Mouse (Mus musculus) ES-E14 (cell line): ENCODE measurements around the gene Psmb3. TPM values are rescaled to one million over a fixed set of nuclear protein-coding genes. Genes with fewer than 3 reads are reported as not detected.
A peak's percentile ranks its signal among the peaks of the same experiment; 100 is the strongest.

Experiments
- DNase-seq: peaks from one replicate; pipeline ENCODE4 v3.0.0-alpha.2; 2013; ENCODE audit warnings: low read depth, low spot score
- H3K27ac ChIP-seq: 2 replicates; pipeline ENCODE4 v1.5.1; 2012; ENCODE audit warnings: low read depth, mild to moderate bottlenecking, low read length, moderate library complexity, mixed read lengths; ENCODE audit not compliant: poor library complexity, insufficient read depth, severe bottlenecking
- H3K36me3 ChIP-seq: 2 replicates; pipeline ENCODE4 v1.6.1; 2012; ENCODE audit warnings: mild to moderate bottlenecking, low read length, moderate library complexity, mixed read lengths; ENCODE audit not compliant: control insufficient read depth, poor library complexity, insufficient read depth, severe bottlenecking
- H3K4me1 ChIP-seq, 2 experiments: fragments of 150-350 bp in 1 of 2; sonication (generic) in 1 of 2; 2 replicates each; pipeline ENCODE4 v1.6.1; 2012; ENCODE audit warnings: low read length in 2 of 2, mild to moderate bottlenecking in 1 of 2, mixed read lengths in 1 of 2; ENCODE audit not compliant: control insufficient read depth in 2 of 2, insufficient read depth in 2 of 2, poor library complexity in 1 of 2
- H3K4me3 ChIP-seq, 2 experiments: fragments of 150-350 bp in 1 of 2; sonication (generic) in 1 of 2; 2 replicates each; pipeline ENCODE4 v1.5.1; 2012; ENCODE audit warnings: low read length in 2 of 2, low read depth in 1 of 2, mild to moderate bottlenecking in 1 of 2, mixed read lengths in 1 of 2; ENCODE audit not compliant: insufficient read depth in 1 of 2, poor library complexity in 1 of 2, severe bottlenecking in 1 of 2
- H3K9ac ChIP-seq: 2 replicates; pipeline ENCODE4 v1.6.1; 2012; ENCODE audit warnings: low read depth, mild to moderate bottlenecking, low read length, mixed read lengths; ENCODE audit not compliant: poor library complexity, insufficient read depth, severe bottlenecking
- H3K9me3 ChIP-seq: fragments of 150-350 bp; sonication (generic); 2 replicates; pipeline ENCODE4 v1.6.1; 2012; ENCODE audit warnings: low read depth, mild to moderate bottlenecking, low read length; ENCODE audit not compliant: control insufficient read depth, insufficient read depth
- CHD2 ChIP-seq: IDR thresholded peaks from 2 replicates; pipeline ENCODE4 v1.6.1; 2014; ENCODE audit warnings: mild to moderate bottlenecking, low read depth, low read length, inconsistent platforms
- HCFC1 ChIP-seq: IDR thresholded peaks from 2 replicates; pipeline ENCODE4 v1.6.1; 2012; ENCODE audit warnings: low read length, inconsistent platforms, borderline replicate concordance; ENCODE audit not compliant: insufficient read depth
- MAFK ChIP-seq: IDR thresholded peaks from 2 replicates; pipeline ENCODE4 v1.6.1; 2014; ENCODE audit warnings: mild to moderate bottlenecking, low read depth, low read length, inconsistent platforms; ENCODE audit not compliant: insufficient read depth
- ZC3H11A ChIP-seq: IDR thresholded peaks from 2 replicates; pipeline ENCODE4 v1.6.1; 2012; ENCODE audit warnings: low read depth, mild to moderate bottlenecking, inconsistent platforms, low read length, borderline replicate concordance
- ZNF384 ChIP-seq: IDR thresholded peaks from 2 replicates; pipeline ENCODE4 v1.6.1; 2012; ENCODE audit warnings: low read depth, low read length, inconsistent platforms
- in situ Hi-C, 2 experiments: fragments of 600-800 bp; cut with MboI; formaldehyde crosslinking; loops; one replicate each; pipeline ENCODE4 v1.15.1; 2025; ENCODE audit warnings: low sequenced_read_pairs in 2 of 2, inconsistent platforms in 1 of 2; ENCODE audit not compliant: unreplicated experiment in 2 of 2
- total RNA-seq: library from RNA; depleted of rRNA; stranded (reverse); fragments of 300-350 nt; gene quantifications from 2 replicates; pipeline ENCODE4 v1.2.3, GENCODE M21; 2012

The Psmb3 gene
- total RNA-seq, 1 experiment, result 677 TPM

DNA sequence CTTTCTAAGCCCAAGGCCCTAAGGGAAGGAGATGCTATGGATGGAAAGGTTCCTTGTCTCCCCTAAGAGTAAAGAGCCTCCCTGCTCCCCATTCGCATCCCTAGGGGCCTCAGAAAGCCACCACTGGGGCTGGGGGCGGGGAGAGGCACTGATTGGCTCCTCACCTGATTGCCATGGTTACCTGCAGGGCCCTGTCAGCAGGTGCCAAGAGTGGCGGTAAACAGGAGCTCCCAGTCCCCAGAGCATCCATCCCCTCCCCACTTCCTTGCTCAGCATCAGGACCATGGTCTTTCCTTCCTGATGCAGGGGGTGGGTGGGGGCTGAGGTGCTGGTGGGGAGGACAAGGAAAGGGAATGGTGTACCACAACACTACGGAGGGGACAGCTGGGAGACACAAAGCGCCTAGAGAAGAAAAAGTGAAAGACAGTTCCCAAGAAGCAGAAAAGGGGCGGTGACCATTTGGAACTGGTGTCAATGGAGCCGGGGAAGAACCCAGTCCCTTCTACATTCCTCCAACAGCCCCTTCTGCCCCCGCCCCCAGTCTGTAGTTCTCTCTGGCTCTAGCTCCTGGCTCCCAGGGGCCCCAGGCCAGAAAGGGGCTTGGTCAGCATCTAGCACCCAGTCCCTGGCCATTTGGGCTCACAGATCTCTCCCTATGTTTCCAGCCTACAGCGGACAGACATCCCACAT, 7.3 kb upstream of the Psmb3 start:
- DNase-seq, result no peak
- no peaks in the 10 kb centered on the region for H3K9me3 ChIP-seq
- in situ Hi-C loops, result loop anchor here in 1 of 2 experiments (10.0 kb wide), 1 partner anchor 61 kb away; no protein-coding TSS in a partner anchor
- no peak overlapping the region for H3K4me3 ChIP-seq
- H3K9ac ChIP-seq, result no peak overlapping the region; the same call in 1 of the 2 replicates
- H3K36me3 ChIP-seq, result peaks cover 30% of the 10 kb centered on the region
- peaks cover 3 to 21% of the 10 kb centered on the region in 2 experiments; a peak in 3 of 4 replicates for H3K4me1 ChIP-seq
- H3K27ac ChIP-seq, result no peak overlapping the region; the same call in 1 of the 2 replicates
- TF ChIP-seq MAFK (no peak), ZC3H11A (no peak), CHD2 (no peak)

DNA sequence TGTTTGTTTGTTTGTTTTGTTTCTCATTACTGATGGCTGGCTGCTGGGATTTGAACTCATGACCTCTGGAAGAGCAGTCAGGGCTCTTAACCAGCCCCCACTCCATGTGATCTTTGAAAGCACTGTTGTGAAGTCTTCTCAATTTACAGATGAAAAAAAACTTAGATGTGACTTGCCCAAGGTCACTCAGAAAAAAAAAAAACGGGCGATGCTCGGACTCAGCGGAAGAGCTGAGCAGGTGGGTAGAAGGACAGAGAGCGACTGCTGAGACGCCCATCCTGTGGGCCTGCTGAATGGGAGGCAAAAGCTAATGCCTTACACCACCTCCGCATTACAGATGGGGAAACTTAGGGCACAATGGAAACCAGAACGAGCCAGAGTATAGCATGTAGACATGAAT, 6.5 kb upstream of the Psmb3 start:
- Histone ChIP-seq H3K9me3 (no peaks in the 10 kb centered on the region), H3K4me3 (peak overlapping the region in 1 of 2 experiments; percentile 22; a peak in 2 of 4 replicates), H3K36me3 (peaks cover 22% of the 10 kb centered on the region), H3K9ac (peak overlapping the region; percentile 4; the same call in 1 of the 2 replicates), H3K4me1 (peaks cover 3 to 28% of the 10 kb centered on the region in 2 experiments; a peak in 3 of 4 replicates), H3K27ac (no peak overlapping the region; the same call in 1 of the 2 replicates)
- DNase-seq, result no peak
- in situ Hi-C loops, result loop anchor here in 1 of 2 experiments (10.0 kb wide), 1 partner anchor 62 kb away; no protein-coding TSS in a partner anchor
- TF ChIP-seq MAFK (no peak), ZNF384 (peak; percentile 92), HCFC1 (no peak), ZC3H11A (no peak), CHD2 (no peak)

DNA sequence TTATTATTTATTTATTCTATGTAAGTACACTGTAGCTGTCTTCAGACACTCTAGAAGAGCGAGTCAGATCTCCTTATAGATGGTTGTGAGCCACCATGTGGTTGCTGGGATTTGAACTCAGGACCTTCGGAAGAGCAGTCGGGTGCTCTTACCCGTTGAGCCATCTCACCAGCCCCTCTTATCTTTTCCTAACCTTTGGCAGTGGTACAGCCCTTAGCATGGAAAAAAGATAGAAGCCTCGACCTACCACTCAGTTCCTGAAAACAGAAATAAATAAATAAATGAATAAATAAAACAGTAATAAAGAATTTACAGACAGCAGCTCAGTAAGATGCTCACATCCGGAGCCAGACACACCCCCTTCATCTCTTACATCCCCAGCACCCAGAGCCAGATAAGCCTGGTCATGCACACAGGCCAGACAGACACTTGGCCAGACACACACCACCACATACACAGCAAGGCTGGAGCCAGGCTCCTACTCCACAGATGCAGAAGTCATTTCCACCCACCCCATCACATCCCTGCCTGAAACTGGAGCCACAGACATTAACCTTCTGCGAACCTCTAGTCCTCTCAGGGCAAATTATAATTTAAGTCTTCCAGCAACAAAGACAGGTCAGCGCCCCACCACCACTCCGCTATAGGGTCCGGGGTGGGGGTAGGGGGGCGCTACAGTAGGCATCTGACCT, 5.9 kb upstream of the Psmb3 start:
- TF ChIP-seq ZC3H11A, result no peak
- no peak for TF ChIP-seq HCFC1
- no peak for TF ChIP-seq ZNF384
- no peak for TF ChIP-seq CHD2
- TF ChIP-seq MAFK, result no peak
- H3K9ac ChIP-seq, result peak overlapping the region; percentile 98; the same call in 1 of the 2 replicates
- H3K9me3 ChIP-seq, result no peaks in the 10 kb centered on the region
- peak overlapping the region; percentile 88 to 93 for H3K4me3 ChIP-seq
- peaks cover 15% of the 10 kb centered on the region for H3K36me3 ChIP-seq
- peak overlapping the region; percentile 61; the same call in 1 of the 2 replicates for H3K27ac ChIP-seq
- in situ Hi-C loops, result loop anchor here in 1 of 2 experiments (10.0 kb wide), 1 partner anchor 63 kb away; no protein-coding TSS in a partner anchor
- DNase-seq, result no peak
- peaks cover 3 to 31% of the 10 kb centered on the region in 2 experiments; a peak in 3 of 4 replicates for H3K4me1 ChIP-seq

DNA sequence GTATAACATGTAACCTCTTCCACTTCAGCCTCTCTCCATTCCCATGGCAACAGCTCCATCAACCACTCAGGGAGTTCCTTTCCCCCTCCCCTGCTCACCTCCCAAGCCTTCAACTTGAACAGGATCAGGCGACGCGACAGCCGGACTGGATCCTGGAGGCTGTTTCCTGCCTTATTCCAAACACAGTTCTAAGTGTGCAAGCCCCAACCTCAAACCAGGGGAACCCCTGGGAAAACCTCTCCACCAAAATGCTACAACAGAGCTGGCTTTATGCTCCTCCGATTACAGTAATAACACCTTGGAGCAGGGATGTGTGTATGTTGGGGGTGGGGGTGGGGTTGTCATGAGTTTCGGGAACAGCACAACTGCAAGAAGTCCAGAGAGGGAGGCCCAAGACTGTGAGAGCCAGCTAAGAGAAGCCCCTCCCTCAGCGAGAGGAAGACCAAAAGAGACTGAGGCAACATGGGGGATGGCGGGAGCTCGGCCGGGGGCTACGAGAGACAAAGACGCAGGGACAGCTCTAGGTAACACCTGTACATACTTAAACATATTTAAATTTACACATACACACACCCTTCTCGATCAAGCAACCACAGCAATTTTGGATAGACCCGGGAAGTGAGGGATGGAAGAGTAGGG, 5.2 kb upstream of the Psmb3 start:
- H3K9ac ChIP-seq, result peak overlapping the region; percentile 98
- no peak for DNase-seq
- peaks cover 8% of the 10 kb centered on the region for H3K36me3 ChIP-seq
- peak overlapping the region; percentile 61 for H3K27ac ChIP-seq
- peaks cover 3 to 31% of the 10 kb centered on the region in 2 experiments; a peak in 3 of 4 replicates for H3K4me1 ChIP-seq
- TF ChIP-seq ZNF384 (no peak), MAFK (no peak), ZC3H11A (no peak), CHD2 (no peak), HCFC1 (no peak)
- in situ Hi-C loops, result loop anchor here in 1 of 2 experiments (10.0 kb wide), 1 partner anchor 63 kb away; no protein-coding TSS in a partner anchor
- H3K9me3 ChIP-seq, result no peaks in the 10 kb centered on the region
- peak overlapping the region; percentile 88 to 93 for H3K4me3 ChIP-seq
